Mouse (Mus musculus) megakaryocyte, embryonic 14.5 days (primary cell): Measurements from ENCODE around the gene Sh3rf1.

Source experiments
- FLI1 ChIP-seq: IDR thresholded peaks from 2 replicates; pipeline ENCODE4 v1.6.1; 2012; ENCODE audit warnings: low read length, inconsistent platforms, mixed read lengths
- GATA1 ChIP-seq: IDR thresholded peaks from 3 replicates; pipeline ENCODE4 v1.6.1; 2012; ENCODE audit warnings: mixed read lengths, low read length, inconsistent platforms, borderline replicate concordance

GRCm38 (mm10) chr8:61346941-61347340 is 123.3 kb downstream of the Sh3rf1 start:
- TF ChIP-seq GATA1 (no peak), FLI1 (no peak)
